Mouse (Mus musculus): ENCODE measurements around the gene Neb.

- TF ChIP-seq MYOD1 (IDR thresholded peaks at IDR 0.05; ENCODE audit: control insufficient read depth, insufficient read length, low read depth) (no peak), CTCF (IDR thresholded peaks at IDR 0.05; ENCODE audit: control insufficient read depth, insufficient read depth, insufficient read length) (no peak), MAX (IDR thresholded peaks at IDR 0.05) (no peak), MYOG (IDR thresholded peaks at IDR 0.05; ENCODE audit: control insufficient read depth, extremely low read depth, insufficient read length) (no peak), USF1 (IDR thresholded peaks at IDR 0.05; ENCODE audit: low read depth) (no peak)
These were observed 244.9 kb downstream of the Neb start for GRCm38 (mm10) chr2:52133351-52133750.
